8 mouse cellular contexts compared by ENCODE assay signal in genomic region chr2:30436156-30436545, GRCm38 (mm10). TPM values are rescaled to one million over a fixed set of nuclear protein-coding genes. Genes with fewer than 3 reads are reported as not detected.
DNase-seq lines count a peak whose midpoint lies in the region; ATAC-seq and TF ChIP-seq lines count a peak whose summit lies in the region.

No protein-coding gene starts in this region.

- no peak overlapping the region for H3ac ChIP-seq in C2C12 (ENCODE audit: control insufficient read depth, insufficient read length, low read depth)

- H3K4me1 ChIP-seq in kidney, embryonic 16.5 days (ENCODE audit: insufficient read depth, low read length), result peaks cover 17% of the 10 kb centered on the region
- peaks cover 16% of the 10 kb centered on the region for H3K4me1 ChIP-seq in midbrain, embryonic 10.5 days

- H3K36me3 ChIP-seq in C2C12 (ENCODE audit: control insufficient read depth, insufficient read depth), result peaks cover 73% of the 10 kb centered on the region
- H3K36me3 ChIP-seq in kidney, embryonic 16.5 days (ENCODE audit: insufficient read depth, low read length), result peaks cover 66% of the 10 kb centered on the region
- H3K36me3 ChIP-seq in midbrain, embryonic 10.5 days, result peaks cover 86% of the 10 kb centered on the region

- peak; percentile 60 for DNase-seq in gastrocnemius, postnatal 14 days
- no peak for DNase-seq in gastrocnemius, adult 8-10 months (ENCODE audit: low spot score in 2 of 2)
- DNase-seq in adrenal gland, postnatal 10 days, result peak; percentile 65
- DNase-seq in midbrain, embryonic 10.5 days (ENCODE audit: low spot score), result no peak
- no peak for DNase-seq in layer of hippocampus, adult 9-11 months
- DNase-seq in retina, postnatal 1 day, result no peak

- intact Hi-C loops in gastrocnemius, postnatal 14 days (cut with DNase I; ENCODE audit: low total_unique reads), result loop anchor here (5.0 to 10.0 kb wide), 2 partner anchors 356 to 509 kb away; no protein-coding TSS in a partner anchor

- no peak overlapping the region for H3K4me2 ChIP-seq in kidney, embryonic 16.5 days (replicated peaks; ENCODE audit: low read depth, low read length)

- H3K9me3 ChIP-seq in kidney, embryonic 16.5 days (ENCODE audit: low read length), result no peaks in the 10 kb centered on the region
- H3K9me3 ChIP-seq in midbrain, embryonic 10.5 days (replicated peaks), result no peaks in the 10 kb centered on the region

- no peak overlapping the region for H3K9ac ChIP-seq in kidney, embryonic 16.5 days (replicated peaks; ENCODE audit: low read length)

- 0 out of 2 replicates have a peak overlapping the region, but pooled peaks have one; percentile 43 for H3K27ac ChIP-seq in kidney, embryonic 16.5 days (ENCODE audit: low read length)
- H3K27ac ChIP-seq in midbrain, embryonic 10.5 days (replicated peaks), result no peak overlapping the region

- no peaks in the 10 kb centered on the region for H3K27me3 ChIP-seq in C2C12 (ENCODE audit: control insufficient read depth, insufficient read depth, insufficient read length)
- no peaks in the 10 kb centered on the region for H3K27me3 ChIP-seq in kidney, embryonic 16.5 days (ENCODE audit: insufficient read depth, low read length)
- H3K27me3 ChIP-seq in midbrain, embryonic 10.5 days (ENCODE audit: low read depth, poor library complexity, severe bottlenecking), result no peaks in the 10 kb centered on the region

- no peak overlapping the region for H3K4me3 ChIP-seq in C2C12 (ENCODE audit: insufficient read depth, poor library complexity, severe bottlenecking)
- no peak overlapping the region for H3K4me3 ChIP-seq in kidney, embryonic 16.5 days (ENCODE audit: low read length)
- no peak overlapping the region for H3K4me3 ChIP-seq in midbrain, embryonic 10.5 days

- TF ChIP-seq CTCF in C2C12 (IDR thresholded peaks at IDR 0.05; ENCODE audit: control insufficient read depth, insufficient read depth, insufficient read length), result peak; percentile 35

- ATAC-seq in kidney, embryonic 16.5 days (ENCODE audit: low FRiP score, low TSS enrichment), result no peak

- no peaks in the 10 kb centered on the region for H3K79me2 ChIP-seq in C2C12 (ENCODE audit: control insufficient read depth, insufficient read depth)

- WGBS in kidney, embryonic 16.5 days, result 76% methylated on average over 5 of the region's 5 CpGs
- WGBS in midbrain, embryonic 10.5 days, result 83% methylated on average over 5 of the region's 5 CpGs

- H3K79me3 ChIP-seq in C2C12 (ENCODE audit: low read depth), result no peaks in the 10 kb centered on the region

TF ChIP-seq in C2C12, 6 proteins besides CTCF, POLR2A, EP300 and RAD21:
- no peak for TF ChIP-seq FOSL1 (IDR thresholded peaks at IDR 0.05; ENCODE audit: insufficient read depth, low read length, poor library complexity, severe bottlenecking)
- TF ChIP-seq MAX (IDR thresholded peaks at IDR 0.05), result peak; percentile 10
- no peak for TF ChIP-seq USF1 (IDR thresholded peaks at IDR 0.05; ENCODE audit: low read depth)

RNA-seq across cellular contexts. Expression of gene Ptpa, which starts 20.3 kb away (rescaled TPM):
- total RNA-seq in gastrocnemius, postnatal 14 days (2021), result 10 to 100 TPM; 71.1 to 80.7 TPM
- total RNA-seq in gastrocnemius, adult 8-10 months (2022), result 10 to 100 TPM; 55.6 to 70.0 (median 63.9) TPM
- polyA plus RNA-seq in C2C12 (2012; fragmentation: generic; extraction: Trizol), result 213 TPM
- 100 to 1,000 TPM; 152 to 170 TPM for total RNA-seq in adrenal gland, postnatal 10 days (2021)
- polyA plus RNA-seq in kidney, embryonic 16.5 days (2015; fragmentation: Nextera tagmentation; extraction: Ambion mirVana), result 184 and 191 TPM in 2 replicates
- polyA plus RNA-seq in midbrain, embryonic 10.5 days (2016; fragmentation: Nextera tagmentation; extraction: Ambion mirVana), result 151 and 152 TPM in 2 replicates

RNA-seq across cellular contexts. Expression of gene Crat, which starts 20.5 kb away (rescaled TPM):
- total RNA-seq in gastrocnemius, postnatal 14 days (2021), result 100 to 1,000 TPM; 251 to 325 TPM
- total RNA-seq in gastrocnemius, adult 8-10 months (2022), result 100 to 1,000 TPM; 355 to 420 (median 382) TPM
- 22.5 TPM for polyA plus RNA-seq in C2C12 (2012; fragmentation: generic; extraction: Trizol)
- 100 to 1,000 TPM; 317 to 355 TPM for total RNA-seq in adrenal gland, postnatal 10 days (2021)
- polyA plus RNA-seq in kidney, embryonic 16.5 days (2015; fragmentation: Nextera tagmentation; extraction: Ambion mirVana), result 40.9 and 44.2 TPM in 2 replicates
- polyA plus RNA-seq in midbrain, embryonic 10.5 days (2016; fragmentation: Nextera tagmentation; extraction: Ambion mirVana), result 22.5 and 23.7 TPM in 2 replicates

RNA-seq across cellular contexts. Expression of gene Ier5l, which starts 37.9 kb away (rescaled TPM):
- 1 to 10 TPM; 3.5 to 4.2 TPM for total RNA-seq in gastrocnemius, postnatal 14 days (2021)
- total RNA-seq in gastrocnemius, adult 8-10 months (2022), result 1 to 10 TPM in 3 of 4 experiments, under 1 TPM in 1; 0.96 to 1.7 (median 1.4) TPM
- 61.4 TPM for polyA plus RNA-seq in C2C12 (2012; fragmentation: generic; extraction: Trizol)
- total RNA-seq in adrenal gland, postnatal 10 days (2021), result 1 to 10 TPM; 5.9 to 8.4 TPM
- 2.2 and 2.9 TPM in 2 replicates for polyA plus RNA-seq in kidney, embryonic 16.5 days (2015; fragmentation: Nextera tagmentation; extraction: Ambion mirVana)
- 2.0 and 2.3 TPM in 2 replicates for polyA plus RNA-seq in midbrain, embryonic 10.5 days (2016; fragmentation: Nextera tagmentation; extraction: Ambion mirVana)

RNA-seq across cellular contexts. Expression of gene Dolpp1, which starts 44.1 kb away (rescaled TPM):
- 1 to 10 TPM; 7.0 to 7.3 TPM for total RNA-seq in gastrocnemius, postnatal 14 days (2021)
- 1 to 10 TPM; 3.9 to 4.5 (median 4.1) TPM for total RNA-seq in gastrocnemius, adult 8-10 months (2022)
- polyA plus RNA-seq in C2C12 (2012; fragmentation: generic; extraction: Trizol), result 19.4 TPM
- total RNA-seq in adrenal gland, postnatal 10 days (2021), result 10 to 100 TPM; 14.5 to 23.6 TPM
- polyA plus RNA-seq in kidney, embryonic 16.5 days (2015; fragmentation: Nextera tagmentation; extraction: Ambion mirVana), result 44.2 and 46.8 TPM in 2 replicates
- 53.2 and 62.7 TPM in 2 replicates for polyA plus RNA-seq in midbrain, embryonic 10.5 days (2016; fragmentation: Nextera tagmentation; extraction: Ambion mirVana)

Comparison
In these comparisons a context has a peak if more than half of its experiments do, and no peak if none do; other contexts are left out.
1. DNase-seq: peak in gastrocnemius, postnatal 14 days (single experiment) and adrenal gland, postnatal 10 days (single experiment); none in gastrocnemius, adult 8-10 months (0 of 2), midbrain, embryonic 10.5 days (single experiment), layer of hippocampus, adult 9-11 months (single experiment) and retina, postnatal 1 day (single experiment).